Mouse (Mus musculus) heart, adult 2 months (tissue): ENCODE measurements around the gene Agbl5. TPM values are rescaled to one million over a fixed set of nuclear protein-coding genes. Genes with fewer than 3 reads are reported as not detected.
A peak's percentile ranks its signal among the peaks of the same experiment; 100 is the strongest.

ENCODE experiments used
- DNase-seq, 2 experiments: peaks; one replicate each; pipeline ENCODE4 v3.0.0; 2021
- H3K27ac ChIP-seq: fragments of 200-600 bp; 2 replicates; pipeline ENCODE4 v1.8.1; 2022
- H3K27me3 ChIP-seq: fragments of 200-500 bp; 2 replicates; pipeline ENCODE4 v1.6.1; 2012; ENCODE audit warnings: mild to moderate bottlenecking, low read length, inconsistent platforms, mixed read lengths; ENCODE audit not compliant: control insufficient read depth, insufficient read depth
- H3K36me3 ChIP-seq: fragments of 200-500 bp; 2 replicates; pipeline ENCODE4 v1.6.1; 2012; ENCODE audit warnings: low read length, inconsistent platforms; ENCODE audit not compliant: control insufficient read depth, insufficient read depth
- H3K4me1 ChIP-seq: fragments of 200-500 bp; 2 replicates; pipeline ENCODE4 v1.6.1; 2011; ENCODE audit warnings: low read length; ENCODE audit not compliant: control insufficient read depth, insufficient read depth
- H3K4me3 ChIP-seq: fragments of 200-600 bp; 2 replicates; pipeline ENCODE4 v1.8.1; 2022
- H3K79me2 ChIP-seq: fragments of 200-500 bp; replicated peaks from 2 replicates; pipeline ENCODE4 v1.6.1; 2012; ENCODE audit warnings: mild to moderate bottlenecking, inconsistent platforms, low read length, moderate library complexity, mixed read lengths; ENCODE audit not compliant: control insufficient read depth, insufficient read depth
- H3K9ac ChIP-seq: fragments of 200-500 bp; 2 replicates; pipeline ENCODE4 v1.6.1; 2012; ENCODE audit warnings: low read depth, mild to moderate bottlenecking, control low read depth, inconsistent platforms, low read length, mixed read lengths
- CTCF ChIP-seq: fragments of 200-600 bp; IDR thresholded peaks from 2 replicates; pipeline ENCODE4 v1.8.1; 2022; ENCODE audit warnings: antibody characterized with exemption, mild to moderate bottlenecking, moderate library complexity
- EP300 ChIP-seq: fragments of 200-500 bp; IDR thresholded peaks from 2 replicates; pipeline ENCODE4 v1.6.1; 2011; ENCODE audit warnings: low read depth, low read length, control low read depth; ENCODE audit not compliant: insufficient read depth
- POLR2A ChIP-seq: fragments of 200-500 bp; IDR thresholded peaks from 2 replicates; pipeline ENCODE4 v1.6.1; 2011; ENCODE audit warnings: mild to moderate bottlenecking, low read depth, low read length, control low read depth; ENCODE audit not compliant: insufficient read depth
- WGBS: fragments of 180-500 bp; shearing (Covaris S2); methylation state at CpG from one replicate; pipeline ENCODE4 v1.1.7; 2018; 5-methylcytosine and 5-hydroxymethylcytosine counted together
- intact Hi-C: fragments of 180-260 bp; cut with DNase I; formaldehyde crosslinking; loops from one replicate; pipeline ENCODE4 v1.15.1; 2025
- polyA plus RNA-seq: library from polyadenylated mRNA; depleted of rRNA; stranded (reverse); fragments of >200 nt; gene quantifications from 2 replicates; pipeline ENCODE4 v1.2.3, GENCODE M21; 2012
- total RNA-seq, 2 experiments: library from RNA; stranded (reverse); gene quantifications; 2 replicates each; pipeline ENCODE4 v1.2.3; 2021

Gene Agbl5
- total and polyA plus RNA-seq, 3 experiments: 4.3 to 8.7 (median 4.8) TPM

GRCm38 (mm10) chr5:30914101-30914635, 25.7 kb downstream of the Agbl5 start:
- Histone ChIP-seq H3K4me1 (peaks cover 27% of the 10 kb centered on the region), H3K36me3 (no peaks in the 10 kb centered on the region), H3K4me3 (peak overlapping the region; percentile 54), H3K9ac (peak overlapping the region; percentile 70), H3K27me3 (no peaks in the 10 kb centered on the region), H3K79me2 (no peaks in the 10 kb centered on the region), H3K27ac (peak overlapping the region; percentile 89)
- WGBS: 34% methylated on average over 7 of the region's 7 CpGs
- peak; percentile 22 to 46 for DNase-seq
- intact Hi-C loops: no loop called here
- no peak for TF ChIP-seq POLR2A
- no peak for TF ChIP-seq CTCF
- TF ChIP-seq EP300: no peak

GRCm38 (mm10) chr5:30914849-30915248, 26.4 kb downstream of the Agbl5 start:
- H3K9ac ChIP-seq: peak overlapping the region; percentile 70
- no peaks in the 10 kb centered on the region for H3K27me3 ChIP-seq
- H3K4me3 ChIP-seq: peak overlapping the region; percentile 54
- peak overlapping the region; percentile 89 for H3K27ac ChIP-seq
- TF ChIP-seq POLR2A: no peak
- no peak for TF ChIP-seq CTCF
- no peak for TF ChIP-seq EP300
- intact Hi-C loops: loop anchor here (5.0 kb wide), 1 partner anchor 103 kb away; the partner anchor contains the start of gene Mapre3
- H3K4me1 ChIP-seq: peaks cover 25% of the 10 kb centered on the region
- 30% methylated on average over 6 of the region's 6 CpGs for WGBS
- no peaks in the 10 kb centered on the region for H3K36me3 ChIP-seq
- peak in 1 of 2 experiments; percentile 23 for DNase-seq
- H3K79me2 ChIP-seq: no peaks in the 10 kb centered on the region

- Histone ChIP-seq H3K79me2 (no peaks in the 10 kb centered on the region), H3K4me1 (peaks cover 25% of the 10 kb centered on the region), H3K9ac (peak overlapping the region; percentile 70), H3K27me3 (no peaks in the 10 kb centered on the region), H3K27ac (peak overlapping the region; percentile 89), H3K36me3 (no peaks in the 10 kb centered on the region), H3K4me3 (peak overlapping the region; percentile 54)
- 31% methylated on average over 9 of the region's 9 CpGs for WGBS
- no peak for TF ChIP-seq CTCF
- TF ChIP-seq POLR2A: no peak
- TF ChIP-seq EP300: no peak
- peak; percentile 34 to 59 for DNase-seq
- intact Hi-C loops: loop anchor here (5.0 kb wide), 1 partner anchor 103 kb away; the partner anchor contains the start of gene Mapre3
Observed at GRCm38 (mm10) chr5:30915456-30915855, 27.0 kb downstream of the Agbl5 start.

GRCm38 (mm10) chr5:30915974-30916433, 27.5 kb downstream of the Agbl5 start:
- Histone ChIP-seq H3K27me3 (no peaks in the 10 kb centered on the region), H3K27ac (peak overlapping the region; percentile 89), H3K36me3 (no peaks in the 10 kb centered on the region), H3K4me1 (peaks cover 25% of the 10 kb centered on the region), H3K9ac (no peak overlapping the region), H3K79me2 (no peaks in the 10 kb centered on the region), H3K4me3 (no peak overlapping the region; the same call in 1 of the 2 replicates)
- WGBS: 0% methylated on average over 7 of the region's 7 CpGs
- peak; percentile 85 for TF ChIP-seq EP300
- TF ChIP-seq CTCF: peak; percentile 76
- peak; percentile 76 for TF ChIP-seq POLR2A
- peak; percentile 87 to 95 for DNase-seq
- intact Hi-C loops: loop anchor here (2.0 to 5.0 kb wide), 2 partner anchors 47 to 104 kb away; partner anchors contain the start of genes Mapre3 and Tmem214

- peak overlapping the region; percentile 82 for H3K27ac ChIP-seq
- no peaks in the 10 kb centered on the region for H3K36me3 ChIP-seq
- H3K9ac ChIP-seq: no peak overlapping the region
- H3K79me2 ChIP-seq: no peaks in the 10 kb centered on the region
- TF ChIP-seq POLR2A: no peak
- TF ChIP-seq CTCF: no peak
- TF ChIP-seq EP300: no peak
- H3K4me3 ChIP-seq: no peak overlapping the region
- peaks cover 26% of the 10 kb centered on the region for H3K4me1 ChIP-seq
- H3K27me3 ChIP-seq: no peaks in the 10 kb centered on the region
- DNase-seq: no peak
- WGBS: 89% methylated on average over 9 of the region's 9 CpGs
- intact Hi-C loops: loop anchor here (2.0 to 5.0 kb wide), 2 partner anchors 48 to 105 kb away; partner anchors contain the start of genes Mapre3 and Tmem214
Observed at GRCm38 (mm10) chr5:30916841-30917240, 28.3 kb downstream of the Agbl5 start.

GRCm38 (mm10) chr5:30917348-30917747, 28.9 kb downstream of the Agbl5 start:
- Histone ChIP-seq H3K36me3 (no peaks in the 10 kb centered on the region), H3K79me2 (no peaks in the 10 kb centered on the region), H3K27ac (peak overlapping the region; percentile 82), H3K9ac (no peak overlapping the region), H3K27me3 (no peaks in the 10 kb centered on the region), H3K4me1 (peaks cover 23% of the 10 kb centered on the region), H3K4me3 (no peak overlapping the region)
- TF ChIP-seq POLR2A (no peak), CTCF (no peak), EP300 (no peak)
- DNase-seq: peak in 1 of 2 experiments; percentile 21
- intact Hi-C loops: loop anchor here (2.0 to 5.0 kb wide), 2 partner anchors 49 to 105 kb away; partner anchors contain the start of genes Mapre3 and Tmem214
- WGBS: 83% methylated on average over 11 of the region's 11 CpGs
